Mouse (Mus musculus): ENCODE results near the gene Sox5.

Sox5 gene

DNA sequence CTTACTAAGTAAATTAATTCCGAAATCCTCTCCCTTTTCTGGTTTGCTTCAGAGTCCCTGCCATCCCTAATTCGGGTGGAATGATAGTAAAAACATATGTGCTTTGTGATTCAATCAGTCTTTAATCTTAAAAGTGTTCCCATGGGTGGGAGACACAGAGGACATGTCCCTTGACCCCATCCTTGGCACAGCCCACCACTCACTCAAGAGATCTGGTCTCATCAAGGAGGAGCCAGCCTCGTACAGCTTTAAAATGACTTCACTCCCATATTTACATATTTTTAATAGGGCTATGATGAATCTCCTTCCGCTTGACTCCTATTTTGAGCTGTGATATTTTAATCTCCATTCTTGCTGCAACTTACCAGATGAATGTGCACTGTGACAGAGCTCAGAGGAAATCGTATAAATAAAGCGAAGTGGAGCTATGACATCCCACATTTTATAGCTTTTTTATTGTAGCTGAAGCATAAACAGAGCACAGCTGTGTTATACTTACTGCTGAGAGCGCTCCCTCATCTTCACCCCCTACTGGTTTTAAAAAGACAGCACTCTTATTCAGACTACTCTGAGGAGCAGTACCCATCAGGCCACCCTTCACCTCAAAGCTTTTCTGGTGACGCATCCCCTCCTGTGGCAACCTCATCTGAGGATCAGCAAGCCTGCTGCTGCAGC, 185.1 kb downstream of the Sox5 start:
- intact Hi-C loops (cut with DNase I) = no loop called here

DNA sequence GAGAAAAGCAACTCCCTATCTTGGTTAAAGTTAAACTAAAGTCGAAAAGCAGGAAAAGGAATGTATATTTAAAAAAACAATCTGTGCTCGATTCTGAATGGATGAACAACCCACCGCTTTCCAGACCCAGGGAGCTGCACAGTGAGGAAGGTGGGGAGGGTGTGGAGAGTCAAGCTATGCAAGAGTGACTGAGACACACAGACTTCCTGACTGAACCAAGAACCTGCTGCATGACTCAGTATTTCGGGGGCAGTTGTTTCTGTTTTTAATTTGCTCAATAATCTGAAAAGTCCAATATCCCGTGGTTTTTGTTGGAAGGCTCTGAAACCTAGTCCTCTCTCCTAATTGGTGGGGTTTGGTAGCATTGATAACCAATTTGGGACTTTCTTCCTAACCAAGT, 196.9 kb downstream of the Sox5 start:
- intact Hi-C loops (cut with DNase I) = no loop called here

DNA sequence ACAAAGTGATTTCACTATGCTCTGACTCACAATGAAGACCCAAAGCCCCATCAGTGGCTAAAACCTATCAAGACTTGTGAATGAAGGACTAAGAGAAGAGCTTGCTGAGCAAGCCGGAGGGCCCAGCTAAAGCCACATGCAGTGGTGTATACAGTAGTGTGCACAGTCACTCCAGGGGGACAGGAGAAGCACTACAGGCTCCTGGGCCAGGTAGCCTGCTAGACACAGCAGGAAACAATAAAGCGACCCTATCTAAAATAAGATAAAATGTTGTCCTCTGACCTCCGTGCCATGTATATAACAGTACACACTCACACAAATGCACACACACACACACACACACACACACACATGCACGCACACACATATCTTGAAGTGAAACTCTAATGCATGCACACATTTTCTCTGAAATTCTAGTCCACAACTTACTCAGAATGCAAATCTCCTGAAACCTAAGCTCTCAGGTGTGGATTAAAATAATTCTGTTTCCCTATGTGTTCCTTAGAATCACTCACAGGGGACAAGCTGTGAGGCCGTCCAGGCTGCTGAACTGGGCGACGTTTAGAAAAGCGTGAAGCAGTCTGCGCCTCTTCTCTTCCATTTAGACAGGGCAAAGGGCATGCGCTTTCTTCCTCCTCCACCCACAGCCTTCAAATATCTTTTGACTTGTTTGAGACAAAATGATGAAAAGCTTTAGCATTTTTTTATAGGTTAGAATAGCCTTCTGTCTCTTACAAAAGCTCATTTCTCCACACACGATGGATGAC, 197.5 kb downstream of the Sox5 start:
- intact Hi-C loops (cut with DNase I) = no loop called here

DNA sequence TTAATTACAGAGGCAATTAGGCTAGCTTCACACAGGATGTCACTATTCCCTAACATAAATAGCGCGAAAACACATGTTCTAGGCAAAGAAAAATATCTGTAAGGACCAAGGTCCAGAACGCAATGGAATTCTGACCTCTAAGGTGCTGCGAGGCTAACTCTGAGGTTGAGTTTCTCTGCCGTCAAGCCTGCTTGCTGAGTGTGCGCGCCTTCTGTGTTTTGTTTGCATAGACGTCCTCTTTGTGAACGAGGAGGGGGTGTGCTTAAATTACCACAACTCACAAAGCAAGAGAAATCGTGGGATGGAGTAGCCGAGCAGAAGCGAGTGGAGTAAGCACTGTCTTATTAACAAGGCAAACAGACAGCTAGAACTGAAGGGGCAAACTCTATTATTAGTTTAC, 202.5 kb downstream of the Sox5 start:
- intact Hi-C loops (cut with DNase I) = no loop called here

DNA sequence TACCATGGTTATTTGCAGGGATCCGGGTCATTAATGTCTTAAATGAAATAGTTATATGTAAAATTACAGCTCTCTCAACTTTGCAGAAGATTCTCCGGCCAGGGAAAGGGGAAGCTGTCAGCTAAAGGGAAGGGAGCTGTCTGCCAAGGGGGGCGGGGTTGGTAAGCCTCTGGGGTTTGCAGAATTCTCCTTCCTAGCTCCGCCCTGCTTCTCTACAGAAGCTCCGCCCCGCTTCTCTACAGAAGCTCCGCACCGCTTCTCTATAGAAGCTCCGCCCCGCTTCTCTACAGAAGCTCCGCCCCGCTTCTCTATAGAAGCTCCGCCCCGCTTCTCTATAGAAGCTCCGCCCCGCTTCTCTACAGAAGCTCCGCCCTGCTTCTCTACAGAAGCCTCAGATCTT, 210.9 kb downstream of the Sox5 start:
- intact Hi-C loops (cut with DNase I) = no loop called here

DNA sequence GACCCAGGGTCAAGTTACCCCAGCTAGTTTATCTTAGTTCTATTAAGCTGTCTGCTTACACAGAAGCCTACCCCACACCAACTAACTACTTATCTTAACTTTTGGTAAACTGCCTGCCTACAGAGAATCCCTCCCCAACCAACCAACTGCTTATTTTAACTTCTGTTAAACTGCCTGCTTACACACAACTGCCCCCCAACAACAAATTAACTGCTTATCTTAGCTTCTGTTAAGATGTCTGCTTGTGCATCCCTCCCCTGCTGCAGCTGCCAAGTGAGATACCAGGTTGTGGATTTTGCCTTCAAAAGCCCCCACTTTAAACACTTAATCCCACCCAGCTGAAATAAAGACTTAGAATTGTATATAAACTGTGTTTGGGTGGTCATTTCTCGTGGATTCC, 215.9 kb downstream of the Sox5 start:
- intact Hi-C loops (cut with DNase I) = no loop called here

DNA sequence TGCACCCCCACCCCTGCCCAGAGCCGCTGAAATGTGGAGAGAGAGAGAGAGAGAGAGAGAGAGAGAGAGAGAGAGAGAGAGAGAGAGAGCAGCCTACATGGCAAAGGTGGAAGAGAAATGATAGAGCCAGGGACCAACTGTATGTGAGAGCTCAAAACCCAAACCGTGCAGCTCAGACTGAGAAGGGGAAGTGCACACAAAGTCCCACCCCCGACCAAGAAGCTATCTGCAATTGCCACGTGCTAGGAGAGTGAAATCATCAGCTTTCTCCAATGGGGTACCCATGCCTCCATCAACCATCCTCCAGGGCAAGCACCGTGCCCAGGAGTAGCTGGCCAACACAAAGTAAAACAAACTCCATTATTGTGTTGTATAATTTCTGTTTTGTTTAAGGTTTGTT, 220.1 kb downstream of the Sox5 start:
- intact Hi-C loops (cut with DNase I) = no loop called here

DNA sequence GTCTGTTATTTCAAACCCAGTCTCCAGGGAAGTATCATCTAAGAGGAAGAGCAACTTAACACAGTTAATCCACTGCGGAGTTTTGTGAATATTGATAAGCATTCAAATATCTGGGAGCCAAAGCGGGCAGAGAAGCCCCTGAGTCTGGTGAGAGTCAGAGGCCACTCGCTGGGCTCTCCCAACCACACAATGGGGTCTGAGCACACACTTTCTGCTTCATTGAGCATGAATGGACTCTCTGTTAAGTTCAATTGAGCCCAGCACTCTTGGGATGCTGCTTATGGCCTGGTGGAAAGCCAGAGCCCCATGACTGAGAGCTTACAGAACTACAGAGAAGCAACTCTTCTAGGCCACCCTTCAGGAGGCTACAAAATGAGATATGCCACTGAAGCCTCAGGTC, 221.6 kb downstream of the Sox5 start:
- intact Hi-C loops (cut with DNase I) = no loop called here

DNA sequence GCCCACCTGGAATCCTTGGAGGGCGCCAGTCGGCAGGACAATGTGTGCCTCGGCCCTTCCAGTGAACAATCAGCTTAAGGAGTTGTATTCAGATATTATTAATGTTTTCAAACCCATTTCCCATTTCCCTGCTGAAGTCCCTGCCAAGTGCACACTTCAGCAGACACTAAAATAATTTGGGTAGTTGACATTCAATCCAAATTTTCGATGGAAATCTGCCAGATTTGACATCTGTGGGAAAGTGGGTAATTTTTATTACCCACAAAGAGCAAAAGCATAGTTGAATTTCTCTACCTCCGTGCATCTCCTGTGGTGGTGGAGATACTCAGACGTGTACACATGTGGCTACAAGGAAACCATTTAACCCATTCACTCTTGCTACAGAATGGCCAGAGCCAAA, 228.3 kb downstream of the Sox5 start:
- intact Hi-C loops (cut with DNase I) = no loop called here

DNA sequence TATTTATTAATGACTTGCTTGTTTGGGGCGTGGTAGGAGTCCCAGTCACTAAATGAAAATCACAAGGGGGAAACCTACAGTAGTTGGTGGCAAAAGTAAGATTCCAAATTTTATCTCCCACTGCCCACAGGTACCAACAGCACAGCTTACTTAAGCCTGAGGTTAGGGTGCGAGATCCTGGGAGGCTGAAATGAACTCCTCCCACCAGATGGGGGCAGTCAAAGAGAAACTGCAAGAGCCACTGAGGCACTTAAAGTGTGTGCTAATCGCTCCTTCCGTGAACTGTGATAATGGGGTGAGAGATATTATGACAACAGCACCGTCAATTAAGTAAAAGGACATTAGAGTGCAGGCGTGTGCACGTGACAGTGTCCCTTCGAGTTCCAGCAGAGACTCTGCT, 232.8 kb downstream of the Sox5 start:
- intact Hi-C loops (cut with DNase I) = no loop called here

DNA sequence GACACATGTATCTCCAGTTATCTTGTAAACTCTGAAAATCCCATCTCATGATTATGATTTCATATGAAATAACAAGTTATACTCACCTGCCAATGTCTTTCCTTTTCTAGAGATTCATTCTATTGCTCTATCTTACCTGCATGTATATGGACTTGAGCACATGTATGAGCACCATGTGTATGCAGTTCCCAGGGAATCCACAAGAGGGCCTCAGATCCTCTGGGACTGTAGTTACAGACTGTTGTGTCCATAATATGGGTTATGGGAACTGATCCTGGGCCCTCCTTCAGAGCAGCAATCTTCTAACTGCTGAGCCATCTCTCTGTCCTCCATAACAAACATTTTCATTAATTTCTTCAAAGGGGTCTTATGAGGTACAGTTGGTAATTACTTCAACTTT, 234.6 kb downstream of the Sox5 start:
- intact Hi-C loops (cut with DNase I) = no loop called here

DNA sequence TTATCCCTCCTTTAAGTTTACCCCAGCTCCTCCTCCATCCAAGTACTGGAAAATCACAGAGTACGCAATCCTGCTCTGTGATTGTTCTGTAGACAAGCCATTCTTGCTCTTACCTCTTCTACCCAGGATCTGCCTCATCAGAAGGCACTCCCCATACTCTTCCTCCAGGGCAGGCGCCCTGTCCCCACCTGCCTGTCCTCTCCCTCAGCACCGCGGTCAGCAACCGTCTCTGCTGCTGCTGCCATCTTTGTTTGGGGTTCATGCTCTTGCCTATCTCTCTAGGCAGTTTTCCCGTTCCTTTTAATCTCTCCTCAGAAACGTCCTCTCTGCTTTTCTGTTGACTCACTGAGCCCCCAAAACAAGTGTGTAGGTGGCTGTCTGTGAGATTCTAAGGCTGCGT, 236.2 kb downstream of the Sox5 start:
- intact Hi-C loops (cut with DNase I) = no loop called here

DNA sequence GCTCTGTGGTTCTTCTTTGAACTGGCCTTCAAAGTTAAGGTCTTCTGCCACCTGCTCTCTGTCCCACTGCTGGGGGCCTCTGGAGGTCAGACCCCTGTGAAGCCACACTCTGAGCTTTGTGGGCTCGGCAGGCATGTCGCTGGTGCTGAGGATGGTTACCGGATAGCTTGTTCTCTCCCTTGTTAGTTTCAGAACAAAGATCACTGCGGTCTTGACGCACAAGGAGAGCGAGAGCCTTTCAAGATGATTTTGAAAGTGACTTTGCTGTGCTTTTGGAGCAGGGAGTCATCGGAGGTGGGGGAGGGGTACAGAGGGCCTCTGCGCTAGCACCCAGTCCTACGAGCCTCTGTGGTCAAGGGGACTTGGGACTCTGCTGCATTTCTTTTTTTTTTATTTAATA, 240.5 kb downstream of the Sox5 start:
- intact Hi-C loops (cut with DNase I) = no loop called here

DNA sequence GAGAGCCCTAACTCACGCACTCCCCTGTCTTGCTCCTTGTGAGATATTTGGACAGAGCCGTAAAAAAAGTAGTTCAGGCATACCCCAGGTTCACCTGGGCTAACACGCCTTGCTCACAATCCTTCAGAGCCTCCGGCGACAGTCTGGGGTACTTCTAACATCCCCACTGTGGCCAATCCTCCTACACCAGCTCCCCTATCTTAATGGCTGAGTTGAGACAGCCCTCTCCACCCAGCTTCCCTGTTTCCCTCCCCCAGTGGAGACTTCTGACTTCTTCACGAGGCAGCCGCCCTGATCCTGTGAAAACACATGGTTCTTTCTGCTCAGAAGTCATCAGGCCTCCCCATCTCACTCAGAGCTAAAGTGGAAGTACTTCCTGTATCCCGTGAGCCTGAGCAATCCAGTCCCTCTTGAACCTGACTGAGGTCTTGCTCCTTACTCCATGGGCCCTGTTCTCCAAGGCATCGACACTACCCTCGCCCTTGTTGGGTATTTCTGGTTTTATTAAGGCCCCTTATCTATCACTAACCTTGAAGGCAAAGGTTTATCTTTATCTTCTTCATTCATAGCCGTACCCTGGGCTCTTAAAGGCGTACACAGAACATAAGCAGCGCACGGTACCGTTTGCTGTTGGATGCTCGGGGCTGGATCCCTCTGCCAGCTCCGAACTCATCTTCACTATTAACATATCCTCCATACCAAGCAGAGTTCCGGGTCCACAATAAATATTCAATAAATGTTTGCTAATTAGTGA, 242.2 kb downstream of the Sox5 start:
- intact Hi-C loops (cut with DNase I) = no loop called here

DNA sequence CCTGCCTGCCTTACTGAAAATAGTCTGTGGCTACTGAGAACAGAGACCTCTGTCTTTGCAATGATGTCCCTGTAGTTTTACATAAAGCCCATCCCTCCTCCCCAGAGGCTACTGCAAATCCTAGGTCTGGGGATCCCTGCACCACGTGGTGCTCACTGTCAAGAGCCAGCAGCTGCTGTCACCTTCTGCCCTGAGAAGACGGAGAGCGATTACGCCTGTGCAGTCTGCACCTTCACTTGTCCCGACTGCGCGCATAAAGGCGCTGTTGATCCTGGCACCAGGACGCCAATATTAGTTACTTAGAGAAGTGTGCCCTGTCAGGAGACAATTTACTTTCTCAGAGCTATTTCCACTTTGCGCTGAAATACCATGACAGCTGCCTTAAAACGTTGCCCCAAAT, 258.3 kb downstream of the Sox5 start:
- intact Hi-C loops (cut with DNase I) = no loop called here

DNA sequence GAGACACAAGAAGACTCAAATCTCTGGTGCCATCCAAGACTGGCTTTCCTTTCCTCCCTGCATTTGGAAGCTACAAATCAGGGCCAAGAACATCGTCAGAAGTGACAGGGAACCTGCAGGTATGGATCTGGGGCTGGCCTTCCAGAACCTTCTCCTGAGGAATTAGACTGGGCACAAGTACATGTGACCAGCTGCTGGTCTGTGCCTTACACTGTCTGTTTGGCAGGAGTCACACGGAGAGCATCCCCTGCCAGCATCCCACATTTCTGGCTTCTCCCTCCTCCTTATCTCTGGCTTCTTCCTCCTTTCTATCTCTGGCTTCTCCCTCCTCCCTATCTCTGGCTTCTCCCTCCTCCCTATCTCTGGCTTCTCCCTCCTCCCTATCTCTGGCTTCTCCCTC, 263.0 kb downstream of the Sox5 start:
- intact Hi-C loops (cut with DNase I) = loop anchor here (5.0 kb wide), 1 partner anchor 522 kb away; no protein-coding TSS in a partner anchor

DNA sequence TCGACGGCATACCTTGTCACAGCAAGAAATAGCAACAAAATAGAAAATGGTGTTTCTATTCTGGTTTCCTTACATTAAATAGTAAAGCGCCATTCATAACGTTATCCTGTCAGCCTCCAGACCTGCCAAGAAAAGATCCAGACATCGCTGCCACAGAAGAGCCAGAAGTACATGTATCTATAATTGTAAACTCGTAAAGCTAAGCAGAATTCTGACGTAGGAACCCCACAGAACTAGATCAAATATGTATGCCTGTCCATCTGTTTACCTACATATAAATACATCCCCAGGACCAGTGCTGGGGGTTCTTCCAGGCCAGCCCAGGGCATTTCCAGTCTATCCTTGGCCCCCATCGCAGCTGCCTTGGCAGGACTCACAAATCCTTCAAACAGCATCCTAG, 265.9 kb downstream of the Sox5 start:
- intact Hi-C loops (cut with DNase I) = loop anchor here (5.0 kb wide), 1 partner anchor 519 kb away; no protein-coding TSS in a partner anchor

DNA sequence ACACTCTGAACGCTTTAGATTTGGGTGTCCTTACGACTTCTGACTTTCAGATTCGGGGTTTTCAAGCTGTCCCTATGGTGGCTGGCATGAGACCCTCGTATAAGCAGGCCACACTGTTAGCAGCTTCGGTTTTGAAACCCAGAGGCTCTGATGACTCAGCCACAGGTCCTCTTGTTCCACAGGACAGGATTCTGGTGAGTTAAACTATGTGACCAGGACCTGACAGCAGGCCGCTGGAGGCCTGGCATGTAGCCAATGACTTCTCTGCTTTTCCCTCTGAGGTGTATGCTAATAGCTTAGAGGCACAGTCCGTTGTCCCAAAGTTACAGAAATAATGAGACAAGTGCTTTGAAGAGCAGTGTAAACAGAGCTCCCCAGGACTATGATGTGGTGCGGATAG, 268.0 kb downstream of the Sox5 start:
- intact Hi-C loops (cut with DNase I) = no loop called here

DNA sequence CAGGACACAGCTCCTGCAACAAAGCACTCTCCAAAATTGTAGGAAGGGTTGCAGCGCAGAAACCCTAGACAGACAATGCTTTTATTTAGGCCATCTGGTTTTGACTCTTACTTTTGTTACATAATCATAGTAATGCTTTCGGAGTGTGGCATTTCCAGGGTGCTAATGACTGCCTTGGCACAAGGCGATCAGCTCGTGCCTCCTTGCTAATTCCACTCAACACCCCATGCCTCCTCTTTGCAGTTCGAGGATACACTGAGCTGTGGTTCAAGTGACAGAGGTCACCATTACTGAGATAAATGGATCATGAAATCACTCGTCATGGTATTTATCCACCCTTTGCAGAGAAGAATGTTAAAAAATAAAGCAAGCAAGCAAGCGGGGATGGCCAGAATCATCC, 269.9 kb downstream of the Sox5 start:
- intact Hi-C loops (cut with DNase I) = no loop called here

DNA sequence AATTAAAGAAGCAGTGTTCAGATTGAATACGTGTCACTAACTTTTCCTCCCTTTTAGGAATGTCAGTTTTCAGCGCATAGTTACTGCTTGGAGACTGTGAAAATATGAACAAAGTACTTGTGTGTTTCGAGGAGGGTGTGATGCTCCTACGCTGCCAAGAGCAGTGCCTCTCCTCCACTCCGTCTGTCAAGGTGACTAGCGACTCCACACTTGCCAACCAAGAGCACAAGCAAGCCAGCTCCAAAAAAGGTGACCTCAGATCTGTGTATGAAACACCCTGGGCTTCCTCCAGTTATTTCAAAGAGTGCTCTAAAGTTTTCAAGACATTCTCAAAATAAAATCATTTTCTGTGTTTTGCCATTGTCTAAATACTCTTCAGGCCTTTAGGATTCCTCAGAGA, 271.6 kb downstream of the Sox5 start:
- intact Hi-C loops (cut with DNase I) = no loop called here

DNA sequence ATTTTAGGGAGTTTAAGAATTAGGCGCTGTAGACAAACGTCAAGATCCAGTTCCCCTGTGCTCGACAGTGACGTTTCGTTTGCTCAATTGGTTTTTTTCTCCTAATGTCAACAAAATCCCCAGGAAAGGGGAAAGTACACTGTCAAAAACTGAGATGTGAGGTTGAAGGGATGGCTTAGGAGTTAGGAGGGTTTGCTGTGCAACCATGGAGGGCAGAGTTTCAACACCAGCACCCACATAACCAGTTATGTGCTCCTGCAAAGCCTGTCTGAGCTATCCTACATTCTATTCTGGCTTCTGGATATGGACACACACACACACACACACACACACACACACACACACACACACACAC, 277.6 kb downstream of the Sox5 start:
- intact Hi-C loops (cut with DNase I) = no loop called here

DNA sequence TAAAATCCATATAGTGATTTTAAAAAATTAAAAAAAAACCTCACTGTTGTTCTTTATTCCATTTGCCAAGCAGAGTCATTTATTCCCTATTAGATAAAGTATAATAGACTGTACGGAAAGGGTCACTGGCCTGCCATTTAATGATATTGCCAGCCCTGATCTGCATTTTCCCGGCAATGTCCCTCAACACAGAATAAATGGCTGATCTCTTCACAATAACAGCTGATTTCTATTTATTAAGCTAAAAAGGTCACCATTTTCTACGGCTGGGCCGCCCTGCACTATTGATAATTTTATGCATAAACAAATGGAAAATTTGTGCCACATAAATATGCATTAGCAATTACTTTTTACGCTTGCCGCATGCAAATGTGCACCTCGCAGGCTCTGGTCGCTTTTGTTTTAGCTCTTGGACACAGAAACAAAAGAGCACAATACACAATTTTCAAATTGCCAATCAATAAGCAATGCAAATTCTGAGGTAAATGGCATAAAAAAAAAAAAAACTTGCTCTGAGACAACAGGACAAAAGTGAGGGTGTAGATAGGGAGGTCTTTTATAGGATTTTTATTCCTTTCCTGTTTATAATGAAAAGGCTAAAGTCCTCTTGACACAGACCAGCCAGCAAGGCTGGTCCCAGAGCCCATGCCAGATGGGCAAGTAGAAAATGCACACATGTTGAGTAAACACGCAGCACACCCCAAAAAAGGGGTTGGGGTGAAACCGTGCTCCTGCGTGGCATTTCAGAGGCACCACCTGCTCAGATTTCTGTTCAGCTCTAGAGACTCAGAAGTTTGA, 278.2 kb downstream of the Sox5 start:
- intact Hi-C loops (cut with DNase I) = no loop called here
